Mouse (Mus musculus) kidney, adult 11 months (tissue): ENCODE results near the gene Mthfd1l.

Source experiments
- DNase-seq: peaks from one replicate; pipeline ENCODE4 v3.0.0; 2022

Mthfd1l gene

GRCm38 (mm10) chr10:3978326-3978725, 5.4 kb downstream of the Mthfd1l start:
- DNase-seq, result no peak

GRCm38 (mm10) chr10:3978792-3979488, 6.0 kb downstream of the Mthfd1l start:
- DNase-seq, result no peak

GRCm38 (mm10) chr10:3980231-3980630, 7.3 kb downstream of the Mthfd1l start:
- DNase-seq, result no peak

- DNase-seq, result no peak
These were observed 17.5 kb downstream of the Mthfd1l start for GRCm38 (mm10) chr10:3990295-3990883.

GRCm38 (mm10) chr10:3993365-3994102, 20.6 kb downstream of the Mthfd1l start:
- no peak for DNase-seq

GRCm38 (mm10) chr10:3995277-3995676, 22.4 kb downstream of the Mthfd1l start:
- DNase-seq, result no peak

GRCm38 (mm10) chr10:3996170-3996876, 23.4 kb downstream of the Mthfd1l start:
- peak; percentile 32 for DNase-seq

- no peak for DNase-seq
These were observed 25.0 kb downstream of the Mthfd1l start for GRCm38 (mm10) chr10:3997851-3998426.

- DNase-seq, result no peak
These were observed 29.8 kb downstream of the Mthfd1l start for GRCm38 (mm10) chr10:4002711-4003110.

GRCm38 (mm10) chr10:4005191-4005590, 32.3 kb downstream of the Mthfd1l start:
- no peak for DNase-seq

GRCm38 (mm10) chr10:4006296-4007015, 33.5 kb downstream of the Mthfd1l start:
- DNase-seq, result no peak

- DNase-seq, result no peak
These were observed 49.8 kb downstream of the Mthfd1l start for GRCm38 (mm10) chr10:4022628-4023303.

- DNase-seq, result no peak
These were observed 53.7 kb downstream of the Mthfd1l start for GRCm38 (mm10) chr10:4026616-4027015.

GRCm38 (mm10) chr10:4027466-4027865, 54.5 kb downstream of the Mthfd1l start:
- DNase-seq, result no peak

GRCm38 (mm10) chr10:4028851-4029442, 56.0 kb downstream of the Mthfd1l start:
- no peak for DNase-seq

GRCm38 (mm10) chr10:4033761-4034160, 60.8 kb downstream of the Mthfd1l start:
- DNase-seq, result no peak

GRCm38 (mm10) chr10:4036476-4036875, 63.6 kb downstream of the Mthfd1l start:
- no peak for DNase-seq

GRCm38 (mm10) chr10:4037066-4037465, 64.1 kb downstream of the Mthfd1l start:
- DNase-seq, result no peak

- no peak for DNase-seq
These were observed 65.7 kb downstream of the Mthfd1l start for GRCm38 (mm10) chr10:4038576-4038975.

GRCm38 (mm10) chr10:4041691-4042090, 68.8 kb downstream of the Mthfd1l start:
- peak; percentile 24 for DNase-seq

- DNase-seq, result no peak
These were observed 71.5 kb downstream of the Mthfd1l start for GRCm38 (mm10) chr10:4044421-4044820.
